Mouse (Mus musculus) ovary, postnatal 36 days (tissue): Measurements from ENCODE around the gene B3gnt2.

Experiments used
- DNase-seq: peaks from one replicate; pipeline ENCODE4 v3.0.0; 2022; ENCODE audit warnings: low spot score, mixed read lengths

B3gnt2 gene

DNA sequence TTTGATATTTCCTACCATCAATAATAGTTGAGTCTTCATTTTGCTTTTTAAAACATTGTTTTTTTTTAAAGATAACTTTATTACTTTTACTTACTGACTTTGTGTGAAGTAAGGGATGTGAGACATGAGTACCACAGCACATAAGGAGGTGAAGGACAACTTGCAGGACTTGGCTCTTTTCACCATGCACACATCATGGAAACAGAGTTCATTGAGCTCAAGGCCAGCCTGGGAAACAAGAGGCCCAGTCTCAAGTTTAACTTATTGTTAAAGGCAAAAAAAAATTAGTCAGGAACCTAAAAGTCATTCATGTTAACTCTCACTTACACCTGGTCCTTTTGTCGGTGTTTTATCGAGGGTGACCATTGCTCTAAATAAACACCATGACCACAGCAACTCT lies 137.7 kb downstream of the B3gnt2 start:
- DNase-seq: no peak

- no peak for DNase-seq
These were observed 140.7 kb downstream of the B3gnt2 start for GRCm38 (mm10) chr11:22720096-22720495.

DNA sequence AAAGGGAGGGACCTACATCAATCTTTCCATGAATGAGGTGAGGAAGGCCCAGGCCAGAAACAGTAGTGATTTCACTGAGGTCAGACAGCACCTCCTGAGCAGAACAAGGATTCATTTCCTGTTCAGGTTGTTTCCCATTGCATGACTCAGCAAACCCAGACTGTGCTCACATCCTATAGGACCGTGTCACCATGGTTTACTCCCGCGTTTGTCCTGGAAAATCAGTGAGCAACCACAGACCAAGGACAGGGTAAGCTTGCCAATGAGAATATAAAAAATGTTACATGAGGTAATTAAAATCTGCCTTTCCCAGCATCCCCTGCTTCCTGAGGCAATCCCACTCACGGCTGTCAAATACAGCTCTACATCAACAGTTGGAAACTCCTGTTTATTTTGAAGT lies 141.2 kb downstream of the B3gnt2 start:
- DNase-seq: no peak

GRCm38 (mm10) chr11:22718036-22718435 lies 142.7 kb downstream of the B3gnt2 start:
- no peak for DNase-seq

DNA sequence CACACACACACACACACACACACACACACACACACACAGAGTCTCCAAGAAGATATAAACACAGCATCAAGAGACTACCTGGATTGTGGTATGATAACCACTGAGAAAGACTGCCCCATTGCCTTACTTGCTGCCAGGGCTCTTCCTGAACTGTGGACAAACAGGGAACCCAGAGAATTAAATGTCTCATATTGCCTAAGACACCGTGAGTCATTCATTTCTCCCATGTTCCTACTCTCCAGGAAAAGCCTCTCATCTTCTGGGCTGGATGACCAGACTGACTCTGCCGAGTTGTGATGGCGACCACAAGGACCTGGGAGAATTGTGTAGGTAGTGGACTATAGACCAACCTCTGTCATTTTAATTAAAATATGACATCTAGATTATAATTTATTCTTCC lies 149.4 kb downstream of the B3gnt2 start:
- no peak for DNase-seq

DNA sequence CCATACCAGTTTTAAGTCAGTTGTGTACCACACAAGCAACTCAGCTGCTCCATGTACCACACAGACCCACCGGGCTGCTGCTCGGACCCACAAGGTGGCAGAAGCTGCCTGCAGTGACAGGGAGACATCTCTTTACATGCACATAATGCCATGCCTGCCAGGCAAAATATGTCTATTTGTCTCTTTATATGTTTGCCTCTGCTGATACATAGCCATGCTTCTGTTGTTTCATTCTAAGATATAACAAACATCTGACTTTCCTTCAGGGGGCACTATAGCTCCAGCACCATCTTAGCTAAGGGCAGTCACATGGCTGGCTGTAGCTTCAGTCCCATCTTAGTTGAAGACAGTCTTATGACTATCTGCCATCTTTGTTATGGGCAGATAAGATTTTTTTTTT lies 150.2 kb downstream of the B3gnt2 start:
- no peak for DNase-seq
